Mouse (Mus musculus) megakaryocyte, embryonic 14.5 days (primary cell): ENCODE data around the gene Dclk3.

Experiments
- FLI1 ChIP-seq: IDR thresholded peaks from 2 replicates; pipeline ENCODE4 v1.6.1; 2012; ENCODE audit warnings: low read length, inconsistent platforms, mixed read lengths
- GATA1 ChIP-seq: IDR thresholded peaks from 3 replicates; pipeline ENCODE4 v1.6.1; 2012; ENCODE audit warnings: mixed read lengths, low read length, inconsistent platforms, borderline replicate concordance

- no peak for TF ChIP-seq GATA1
- no peak for TF ChIP-seq FLI1
Measured at GRCm38 (mm10) chr9:111441151-111441550, 2.3 kb downstream of the Dclk3 start.
